Mouse (Mus musculus): Measurements from ENCODE around the gene Atpaf1. TPM values are rescaled to one million over a fixed set of nuclear protein-coding genes. Genes with fewer than 3 reads are reported as not detected.

Atpaf1 gene
- total RNA-seq (2021), result 10 to 100 TPM; 33.8 to 40.4 TPM
- long read RNA-seq, experiment 1, transcript Atpaf1-203 (9 exons, 2,330 nt), result major isoform, 45 of 50 reads
- long read RNA-seq, experiment 1, partial matches to known transcripts, result 2 of 50 reads
- long read RNA-seq, experiment 1, other reads (novel, unspliced or antisense), result 3 of 50 reads
- long read RNA-seq, experiment 2, transcript Atpaf1-203 (9 exons, 2,330 nt), result major isoform, 66 of 72 reads
- long read RNA-seq, experiment 2, partial matches to known transcripts, result 0 of 72 reads
- long read RNA-seq, experiment 2, other reads (novel, unspliced or antisense), result 6 of 72 reads

DNA sequence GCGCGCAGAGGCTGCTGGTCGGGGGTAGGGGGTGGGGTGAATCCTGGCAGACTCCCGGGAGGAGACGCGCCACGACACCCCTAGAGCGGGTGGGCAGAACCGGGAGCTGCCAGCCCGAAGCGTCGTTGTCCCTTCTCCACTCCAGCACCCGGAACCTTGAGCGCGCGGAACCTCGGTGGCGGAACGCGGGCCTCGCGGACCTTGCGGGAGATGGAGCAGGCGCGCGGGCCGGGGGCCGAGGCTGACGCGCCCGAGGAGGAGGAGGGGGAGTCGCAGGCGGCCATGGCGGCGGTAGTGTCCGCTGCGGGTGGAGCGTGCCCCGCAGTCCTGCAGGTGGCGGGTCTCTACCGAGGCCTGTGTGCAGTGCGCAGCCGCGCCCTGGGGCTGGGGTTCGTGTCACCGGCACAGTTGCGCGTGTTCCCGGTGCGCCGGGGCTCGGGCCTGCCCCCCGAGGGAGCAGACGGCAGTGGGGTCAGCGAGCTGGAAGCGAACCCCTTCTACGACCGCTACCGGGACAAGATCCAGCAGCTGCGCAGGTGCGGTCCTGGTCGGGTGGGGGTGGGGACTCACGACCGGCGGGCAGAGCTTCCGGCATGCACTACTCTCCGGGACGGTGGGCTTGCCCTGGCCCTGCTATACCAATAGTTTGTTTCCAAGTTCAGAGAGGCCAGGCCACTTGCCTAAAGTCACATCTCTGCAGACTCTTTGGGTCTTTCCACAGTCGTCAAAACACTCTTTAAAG is at the start of gene Atpaf1:
Gene Atpaf1 (plus strand): TSS at position 44 of the 742 bp plus-strand sequence.
- DNase-seq, result peak; percentile 80

DNA sequence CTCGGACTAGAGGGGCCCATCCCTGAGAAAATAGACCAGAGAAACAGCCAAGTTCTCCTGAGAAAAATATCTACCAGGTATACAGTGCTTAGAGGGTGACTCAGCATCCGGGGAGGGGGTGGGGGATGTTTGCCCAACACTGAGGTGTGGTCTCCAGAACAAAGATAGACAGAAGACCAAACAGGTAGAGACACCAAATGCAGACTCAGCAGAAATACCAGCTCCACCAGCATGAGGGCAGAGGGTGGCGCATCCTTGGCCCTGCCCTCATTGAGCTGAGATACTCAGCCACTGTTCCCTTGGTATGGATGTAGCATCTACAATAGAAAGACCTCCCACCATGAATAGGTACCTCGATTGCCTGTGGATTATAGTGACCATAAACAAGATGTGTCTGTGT is 49.7 kb upstream of the Atpaf1 start:
- no peak for DNase-seq

DNA sequence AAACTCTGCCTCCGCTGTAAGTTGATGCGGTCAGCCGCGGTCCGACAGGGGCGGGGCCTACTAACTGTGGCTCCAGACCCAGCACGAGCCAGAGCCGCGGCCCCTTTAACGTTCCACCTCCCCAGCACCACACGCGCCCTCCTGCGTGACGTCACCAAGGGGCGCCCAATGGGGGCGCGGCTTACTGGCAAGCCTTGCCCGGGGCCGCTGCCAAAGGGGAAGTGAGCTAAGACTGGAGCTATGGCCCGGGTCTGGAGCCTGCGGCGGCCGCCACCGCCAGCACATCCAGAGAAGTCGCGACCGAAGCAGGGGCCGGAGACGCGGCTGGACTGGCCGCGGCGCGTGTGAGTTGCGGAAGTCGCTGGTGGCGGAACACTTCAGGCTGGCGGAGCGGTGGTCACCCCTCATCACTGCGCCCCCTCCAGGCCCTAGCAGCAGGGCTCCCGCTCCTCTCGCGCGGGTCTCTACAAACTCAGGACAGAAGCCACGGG is 47.0 kb upstream of the Atpaf1 start, which contains the start of gene Efcab14:
Gene Efcab14 (plus strand): TSS at position 194 of the 491 bp plus-strand sequence.
- peak; percentile 98 for DNase-seq

DNA sequence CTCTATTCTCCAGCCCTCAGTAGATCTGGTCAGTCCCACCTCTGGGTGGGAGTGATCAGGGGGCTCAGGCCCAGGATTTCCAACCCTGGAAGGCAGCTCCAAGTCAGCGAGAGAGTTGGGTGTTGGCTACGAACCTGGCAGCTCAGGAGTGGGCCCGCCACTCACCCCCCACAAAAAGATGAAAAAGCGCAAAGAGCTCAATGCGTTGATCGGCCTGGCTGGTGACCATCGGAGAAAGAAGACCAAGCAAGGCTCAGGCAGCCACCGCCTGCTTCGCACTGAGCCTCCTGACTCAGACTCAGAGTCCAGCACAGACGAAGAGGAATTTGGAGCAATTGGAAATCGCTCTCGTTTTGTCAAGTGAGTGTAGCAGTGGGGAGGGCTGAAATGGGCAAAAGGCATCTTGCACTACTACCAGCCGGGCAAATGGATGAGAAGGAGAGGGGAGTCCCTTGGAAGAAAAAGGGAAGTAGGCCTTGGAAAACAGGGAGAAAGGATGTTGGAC is 46.1 kb upstream of the Atpaf1 start:
- DNase-seq, result no peak

DNA sequence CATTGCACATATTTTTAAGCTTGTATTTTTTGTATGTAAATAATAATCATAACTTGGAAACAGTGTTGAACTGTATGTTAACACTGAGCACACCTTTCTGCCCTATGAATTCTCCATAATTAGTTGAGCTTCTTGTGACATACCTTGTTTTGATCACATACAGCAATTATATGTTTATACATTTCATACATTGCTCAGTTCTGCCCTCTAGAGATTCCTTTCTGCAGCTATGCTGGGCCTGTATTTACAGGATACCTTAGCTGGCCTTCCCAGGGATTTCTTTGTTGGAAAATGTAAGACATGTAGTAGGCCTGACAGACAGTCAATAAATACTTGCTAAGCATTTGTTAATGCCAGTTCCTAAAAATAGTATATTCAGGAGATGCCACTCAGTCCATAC is 42.0 kb upstream of the Atpaf1 start:
- no peak for DNase-seq

DNA sequence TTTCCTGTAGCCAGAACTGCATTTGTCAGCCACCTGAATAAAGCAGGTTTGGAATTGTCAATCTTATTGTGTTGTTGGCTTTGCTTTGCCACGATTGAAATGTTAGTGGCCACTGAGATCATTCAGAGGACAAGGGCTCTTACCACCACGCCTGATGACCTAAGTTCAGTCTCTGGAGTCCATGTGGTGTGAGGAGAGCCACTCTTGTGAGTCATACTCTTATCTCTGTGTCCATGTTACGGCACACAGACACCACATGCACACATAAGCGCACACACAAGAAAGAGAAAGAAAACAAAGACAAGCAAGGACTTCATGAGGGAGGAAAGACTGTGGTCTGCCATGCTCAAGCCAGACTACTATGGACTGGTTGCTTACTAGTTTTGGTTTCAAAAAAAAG is 41.5 kb upstream of the Atpaf1 start:
- DNase-seq, result no peak

DNA sequence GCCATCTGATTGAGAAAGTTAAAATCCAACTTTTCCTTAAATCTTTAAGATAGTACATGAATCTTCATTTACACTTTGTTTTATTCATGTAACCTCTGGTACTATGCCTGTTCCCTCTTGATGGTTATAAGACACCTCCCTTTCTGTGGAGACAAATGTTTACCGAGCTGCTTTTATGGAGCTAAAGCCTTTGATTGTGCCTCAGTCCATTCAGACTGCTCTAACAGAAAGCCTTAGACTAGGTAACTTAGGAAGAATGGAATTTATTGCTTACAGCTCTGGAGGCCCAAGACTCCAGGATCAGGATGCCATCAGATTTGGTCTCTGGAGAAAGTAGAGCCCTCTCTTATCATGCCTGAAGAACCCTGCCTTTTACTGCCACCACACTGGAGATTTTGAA is 36.4 kb upstream of the Atpaf1 start:
- no peak for DNase-seq

DNA sequence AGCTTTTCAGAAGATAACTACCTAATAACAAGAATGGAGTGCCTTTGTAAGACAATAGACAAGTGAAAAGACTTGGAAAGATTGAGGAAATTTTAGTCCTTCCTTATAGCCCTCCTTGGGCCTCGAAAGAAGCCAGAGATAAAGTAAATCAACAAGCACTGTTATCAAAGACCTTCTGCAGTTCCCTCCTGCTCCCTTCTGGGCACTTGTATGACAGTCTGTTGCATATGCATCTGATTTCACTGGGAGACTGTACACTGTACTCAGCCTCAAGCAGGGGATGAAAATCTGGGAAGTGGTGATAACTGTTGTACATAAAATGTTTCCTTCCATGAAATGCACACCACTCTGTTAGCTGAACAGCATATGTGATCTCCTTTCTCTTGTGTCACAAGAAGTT is 35.3 kb upstream of the Atpaf1 start:
- no peak for DNase-seq

DNA sequence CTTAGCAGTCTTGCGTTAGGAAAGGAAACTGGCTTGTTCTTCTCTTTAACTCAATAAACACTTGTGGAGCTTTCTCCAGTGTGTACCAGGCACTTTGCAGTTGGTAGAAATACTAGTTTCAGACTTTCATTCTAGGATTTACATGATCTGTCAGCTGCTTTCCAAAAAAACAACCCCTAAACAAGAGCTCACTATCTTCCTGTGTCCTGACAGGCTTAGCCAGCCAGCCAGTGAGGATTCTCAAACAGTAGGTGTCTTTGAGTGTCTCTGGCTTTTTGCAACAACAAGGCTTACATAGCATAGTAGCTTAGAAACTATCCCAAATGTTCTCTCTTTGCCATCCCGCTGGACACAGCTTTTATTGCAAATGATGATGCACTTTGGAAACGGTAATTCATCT is 30.5 kb upstream of the Atpaf1 start:
- DNase-seq, result no peak

DNA sequence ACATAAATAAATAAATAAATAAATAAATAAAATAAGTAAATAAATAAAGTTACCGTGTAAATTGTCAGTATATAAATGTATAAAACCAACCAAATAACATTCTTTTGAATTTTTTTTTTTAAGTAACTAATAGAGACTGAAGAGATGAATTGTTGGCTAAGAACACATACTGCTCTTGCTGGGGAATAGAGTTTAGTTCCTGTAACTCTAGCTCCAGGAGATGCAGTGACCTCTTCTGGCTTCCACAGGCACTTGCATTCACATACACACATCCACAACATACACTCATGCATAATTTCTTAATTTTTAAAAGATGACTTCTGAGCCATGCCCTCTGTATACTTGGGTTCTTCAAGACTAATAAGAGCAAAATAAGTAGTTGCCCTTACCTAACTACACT is 29.8 kb upstream of the Atpaf1 start:
- DNase-seq, result no peak

DNA sequence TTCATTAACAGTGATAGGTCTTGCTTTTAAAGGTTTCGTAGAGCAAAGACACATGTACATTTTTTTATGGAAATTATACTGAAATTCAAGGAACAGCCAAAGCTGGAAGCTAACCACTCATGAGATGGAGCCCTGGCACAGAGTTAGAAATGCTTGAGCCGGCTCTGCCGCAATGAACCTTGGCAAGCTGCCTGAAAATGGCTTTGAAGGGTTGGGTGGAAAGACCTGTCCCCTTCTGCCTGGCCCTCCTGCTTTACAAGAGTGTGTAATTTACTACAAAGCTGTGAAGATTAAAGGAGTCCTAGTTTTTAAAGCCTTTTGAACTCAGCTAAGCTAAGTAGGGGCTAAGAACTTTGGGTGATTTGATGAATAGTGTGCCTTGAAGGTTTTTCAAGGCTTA is 23.4 kb upstream of the Atpaf1 start:
- DNase-seq, result peak; percentile 14

DNA sequence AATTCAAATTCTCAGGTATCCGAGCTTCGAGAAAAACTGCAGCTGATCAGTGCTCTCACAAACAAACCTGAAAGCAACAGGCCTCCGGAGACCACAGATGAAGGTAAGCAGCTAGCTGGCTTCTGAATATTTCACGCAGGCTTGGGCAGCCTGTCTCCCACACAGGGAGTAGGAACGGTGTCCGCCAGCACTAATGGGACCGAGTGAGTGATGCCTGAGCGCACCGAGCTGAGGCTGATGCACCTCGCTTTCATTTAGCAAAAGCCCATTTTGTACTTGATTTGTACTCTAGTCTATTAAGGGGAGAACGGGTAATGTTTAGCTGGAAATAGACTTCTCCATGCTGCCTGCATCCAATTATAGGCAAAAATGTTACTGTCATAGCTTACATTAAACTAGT is 20.0 kb upstream of the Atpaf1 start:
- DNase-seq, result no peak

DNA sequence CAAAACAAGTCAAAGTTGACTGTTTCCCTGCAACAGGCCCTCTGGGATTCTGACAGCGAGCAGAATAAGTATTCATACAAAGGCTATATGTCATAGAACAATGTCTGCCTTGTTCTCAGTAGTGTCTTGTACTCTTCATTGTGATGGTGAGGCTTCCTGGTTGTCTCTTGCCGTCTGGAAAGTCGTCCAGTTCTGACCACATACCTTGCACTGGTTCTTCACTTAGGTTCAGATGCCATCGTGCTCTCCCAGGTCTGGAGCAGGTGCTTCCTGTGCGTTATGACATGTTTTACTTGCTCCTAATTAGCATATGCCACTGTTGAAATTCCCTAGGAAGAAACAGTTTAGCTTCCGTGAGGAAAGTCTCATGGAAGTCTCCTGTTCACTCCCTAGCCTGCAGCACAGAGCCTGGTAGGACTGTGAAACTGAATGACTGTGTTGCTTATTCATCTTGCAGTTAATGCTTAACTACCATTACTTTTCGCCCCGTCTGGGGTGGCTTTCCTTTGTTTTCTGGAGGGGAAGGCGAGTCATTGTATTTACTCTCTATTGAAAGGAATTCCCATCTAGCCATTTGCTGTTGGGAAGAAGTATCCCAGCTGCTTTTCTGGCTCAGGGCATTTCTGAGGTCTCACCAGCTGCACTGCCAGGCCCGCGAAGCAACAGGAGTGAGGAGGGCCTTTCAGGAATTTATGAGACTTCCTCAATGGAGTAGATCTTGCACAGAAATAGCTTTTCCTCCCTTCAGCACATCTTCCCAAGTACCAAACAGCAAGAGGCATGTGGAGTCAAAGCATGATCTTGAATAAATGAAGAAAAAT is 16.8 kb upstream of the Atpaf1 start:
- DNase-seq, result no peak

DNA sequence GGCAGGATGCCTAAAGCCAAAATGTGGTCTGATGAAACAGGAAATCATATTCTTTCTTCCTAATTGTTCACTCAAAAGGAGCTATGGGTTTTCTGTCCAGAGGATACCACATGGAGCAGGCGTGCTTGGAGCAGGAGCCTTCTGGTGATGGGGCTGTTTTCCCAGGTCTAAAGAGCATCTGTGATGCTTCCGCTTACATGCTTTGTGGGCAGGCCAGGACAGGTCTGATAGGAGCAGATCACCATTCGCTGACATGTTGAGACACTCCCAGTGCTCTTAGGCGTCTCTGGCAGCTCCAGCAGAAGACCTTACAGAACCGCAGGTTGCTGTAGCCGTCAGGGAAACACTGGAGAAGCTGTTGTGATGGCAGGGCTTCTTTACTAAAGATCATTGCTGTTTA is 9.6 kb upstream of the Atpaf1 start:
- no peak for DNase-seq

DNA sequence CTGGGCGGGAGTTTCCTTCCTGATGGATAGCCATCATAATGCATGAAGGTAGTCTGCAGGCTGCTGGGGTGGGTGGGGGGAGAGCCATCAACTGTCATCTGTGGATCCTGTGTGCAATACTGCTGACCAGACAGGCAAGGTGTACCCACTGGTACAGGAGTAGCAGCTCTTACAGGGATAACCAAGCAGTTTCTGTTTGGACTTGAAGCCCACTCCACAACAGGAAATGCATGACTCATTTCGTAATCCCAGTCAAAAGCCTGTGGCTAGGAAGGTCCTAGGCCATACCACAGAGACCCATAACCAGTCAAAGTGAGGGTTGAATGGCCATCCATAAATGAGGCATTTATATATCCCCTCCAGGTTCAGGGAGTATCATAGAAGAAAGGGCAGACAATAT is 7.0 kb upstream of the Atpaf1 start:
- DNase-seq, result no peak

DNA sequence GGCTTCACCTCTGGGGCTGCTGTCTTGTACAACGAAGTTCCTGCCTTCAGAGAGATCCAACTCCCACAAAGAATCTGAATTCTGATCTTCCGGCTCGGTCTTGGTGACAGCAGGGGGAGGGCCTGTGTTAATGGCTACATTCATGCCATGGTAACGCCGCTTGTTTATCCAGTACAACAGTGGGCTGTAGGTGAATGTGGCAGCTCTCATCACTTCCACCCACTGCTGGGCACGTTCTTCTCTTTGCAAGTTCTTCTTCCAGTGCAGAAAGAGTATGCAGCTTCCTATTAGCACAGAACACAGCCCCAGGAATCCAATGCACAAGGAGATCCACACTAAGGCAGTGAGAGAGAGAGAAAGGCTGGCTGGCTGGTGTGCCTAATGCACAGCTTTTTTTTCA is 4.3 kb upstream of the Atpaf1 start:
- no peak for DNase-seq

DNA sequence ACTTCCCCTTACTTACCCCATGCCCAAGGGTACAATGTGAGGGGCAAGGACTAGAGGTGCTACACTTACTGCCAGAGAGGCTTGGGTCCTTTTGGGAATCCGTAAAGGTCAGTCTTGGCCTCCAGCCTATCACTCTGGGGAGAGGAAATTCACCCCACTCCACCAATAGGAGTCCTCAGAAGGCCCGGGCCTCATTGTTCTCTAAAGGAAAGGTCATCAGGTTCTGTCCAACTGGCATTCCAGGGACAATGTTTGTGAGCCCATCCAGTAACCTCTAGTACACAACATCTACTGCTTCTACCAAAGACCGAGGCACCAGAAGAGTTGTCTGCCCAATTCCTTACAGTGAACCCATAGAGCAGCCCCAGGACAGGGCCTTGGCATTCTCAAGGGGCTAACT is 3.7 kb upstream of the Atpaf1 start, which contains the start of gene Tex38:
Gene Tex38 (minus strand): TSS at position 101 of the 400 bp plus-strand sequence.
- DNase-seq, result no peak

DNA sequence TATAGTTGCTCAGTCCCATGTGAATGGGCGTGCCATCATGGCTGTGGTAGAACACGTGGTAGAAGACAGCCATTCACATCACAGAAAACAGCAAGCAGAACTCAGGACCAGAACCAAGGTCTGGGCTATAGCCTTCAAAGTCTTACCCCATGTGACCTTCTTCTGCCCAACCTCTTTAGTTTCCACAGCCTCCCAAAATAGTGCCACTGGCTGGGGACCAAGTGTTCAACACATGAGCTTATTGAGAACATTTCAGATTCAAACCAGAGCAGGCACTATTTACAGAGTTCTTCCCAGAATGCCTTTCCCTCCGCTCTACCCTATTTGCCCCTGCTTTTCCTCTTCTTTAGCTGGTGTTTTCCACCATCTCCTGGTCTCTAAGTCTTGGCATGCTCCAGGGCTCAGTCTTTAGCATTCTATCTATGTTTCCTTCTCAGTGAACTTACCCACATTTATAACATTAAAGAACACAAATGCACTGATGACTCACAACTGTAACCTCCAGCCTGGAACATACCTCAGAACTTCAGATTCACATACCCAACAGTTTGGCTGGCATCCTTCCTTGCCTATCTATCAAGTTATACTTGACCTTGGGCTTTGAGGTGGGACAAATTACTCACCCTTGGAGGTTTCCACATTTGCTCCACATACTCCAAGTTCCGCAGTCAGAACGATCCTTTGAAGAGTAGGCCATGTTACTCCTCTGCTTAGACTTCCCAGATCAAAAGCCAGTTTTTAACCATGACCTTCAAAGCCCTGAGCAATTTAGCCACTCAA is 2.4 kb upstream of the Atpaf1 start:
- no peak for DNase-seq

DNA sequence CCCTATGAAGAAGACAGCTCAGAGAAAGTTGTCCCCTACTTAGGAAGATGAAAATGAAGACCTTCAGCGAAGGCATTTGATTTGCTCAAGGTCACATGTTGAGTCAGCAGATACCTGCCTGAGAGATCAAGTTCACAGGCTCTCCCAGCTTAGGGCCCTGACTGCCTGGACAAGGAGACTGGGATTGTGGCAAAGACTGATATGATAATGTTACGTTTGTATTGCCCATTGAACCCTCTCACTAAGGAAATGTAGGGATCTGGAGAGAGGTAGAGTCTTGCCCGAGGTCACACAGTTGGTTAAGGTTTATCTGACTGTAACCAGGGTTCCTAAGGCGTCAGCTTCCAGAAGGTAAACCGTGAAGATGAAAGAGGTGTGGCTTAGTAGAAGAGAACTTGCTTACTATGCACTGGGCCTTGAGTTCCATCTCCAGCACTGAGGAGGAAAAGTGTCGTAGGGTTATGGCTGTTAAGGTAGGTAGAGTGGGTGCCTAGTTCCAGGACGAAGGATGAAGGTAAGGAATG is 961 bp downstream of the Atpaf1 start:
- no peak for DNase-seq

DNA sequence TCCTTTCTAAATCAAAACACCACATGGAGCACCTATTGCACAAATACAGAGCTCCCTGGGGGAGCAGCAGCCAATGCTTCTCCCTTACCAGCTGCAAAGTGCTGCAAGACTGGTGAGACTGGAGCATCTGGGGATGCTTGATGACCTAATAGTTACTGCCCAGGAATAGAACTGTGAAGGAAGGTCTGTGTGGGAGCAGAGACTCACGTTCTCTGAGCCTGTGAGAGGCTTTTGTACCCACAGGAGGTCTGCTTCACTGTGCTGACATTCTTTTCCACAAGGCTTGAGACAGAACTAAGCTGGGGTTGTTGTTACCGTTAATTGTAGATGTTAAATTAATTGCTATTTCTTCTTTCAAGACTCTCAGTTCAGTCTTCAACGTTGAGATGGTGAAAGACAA is 6.3 kb downstream of the Atpaf1 start:
- DNase-seq, result no peak

DNA sequence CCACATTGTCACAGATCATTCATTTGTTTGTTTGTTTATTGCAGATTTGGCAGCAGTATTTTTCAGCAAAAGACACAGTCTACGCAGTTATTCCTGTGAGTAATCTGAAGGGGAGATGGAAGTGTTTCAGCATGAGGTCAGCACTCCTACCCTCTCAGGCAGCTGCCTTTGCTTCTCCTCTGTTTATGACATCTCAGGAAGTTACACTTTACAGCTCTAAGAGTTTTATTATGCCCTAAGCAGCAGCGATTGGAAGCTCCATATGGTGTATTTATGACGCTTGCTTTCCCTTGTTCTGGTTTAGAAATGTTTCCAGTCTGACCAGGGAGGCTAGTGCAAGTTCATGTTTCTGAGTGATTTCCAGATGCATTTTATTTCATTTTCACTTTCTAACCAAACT is 10.7 kb downstream of the Atpaf1 start:
- no peak for DNase-seq

DNA sequence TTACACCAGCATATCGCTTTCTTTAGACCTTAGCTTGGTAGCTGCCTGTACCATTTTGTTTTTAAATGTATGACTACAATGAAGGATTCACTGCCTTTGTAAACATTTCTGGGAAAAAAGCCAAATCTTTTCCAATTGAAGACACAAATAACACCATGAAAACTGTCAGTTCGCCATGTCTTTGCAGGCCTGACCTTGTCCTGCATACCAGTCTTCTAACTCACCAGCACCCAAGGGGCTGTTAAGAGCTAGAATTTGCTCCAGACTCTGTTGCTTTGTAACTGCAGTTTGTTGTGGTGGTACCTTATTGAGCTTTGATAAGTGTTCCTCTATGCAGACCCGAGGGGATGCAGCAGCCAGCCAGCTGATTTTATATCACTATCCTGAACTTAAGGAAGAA is 15.4 kb downstream of the Atpaf1 start:
- DNase-seq, result no peak
